Mouse (Mus musculus) adrenal gland, adult (tissue): ENCODE data around the gene Romo1.

Experiments
- DNase-seq, 2 experiments: peaks; one replicate each; pipeline ENCODE4 v3.0.0; 2022 to 2023; ENCODE audit warnings: low spot score in 1 of 2; ENCODE audit not compliant: inconsistent age in 2 of 2

Romo1 gene

GRCm38 (mm10) chr2:156179046-156179795 is 35.4 kb downstream of the Romo1 start:
- peak; percentile 82 to 94 for DNase-seq

- DNase-seq: no peak
Measured at GRCm38 (mm10) chr2:156179796-156180093, 35.9 kb downstream of the Romo1 start.

- DNase-seq: peak; percentile 100
Measured at GRCm38 (mm10) chr2:156180094-156180821, 36.4 kb downstream of the Romo1 start, which contains the start of gene Rbm39. TSS of gene Rbm39 (minus strand) at chr2:156180238.

- peak in 1 of 2 experiments; percentile 72 for DNase-seq
Measured at GRCm38 (mm10) chr2:156180824-156181590, 37.2 kb downstream of the Romo1 start.

GRCm38 (mm10) chr2:156181592-156181991 is 37.8 kb downstream of the Romo1 start:
- peak; percentile 31 to 66 for DNase-seq

- DNase-seq: peak; percentile 65 to 85
Measured at GRCm38 (mm10) chr2:156189241-156189640, 45.4 kb downstream of the Romo1 start.

- DNase-seq: peak; percentile 30 to 63
Measured at GRCm38 (mm10) chr2:156190004-156190896, 46.4 kb downstream of the Romo1 start.

- no peak for DNase-seq
Measured at GRCm38 (mm10) chr2:156191540-156191939, 47.7 kb downstream of the Romo1 start.

GRCm38 (mm10) chr2:156192068-156192467 is 48.2 kb downstream of the Romo1 start:
- DNase-seq: no peak

- DNase-seq: peak; percentile 46 to 74
Measured at GRCm38 (mm10) chr2:156193066-156193862, 49.4 kb downstream of the Romo1 start.

GRCm38 (mm10) chr2:156194571-156194970 is 50.7 kb downstream of the Romo1 start:
- peak; percentile 37 to 70 for DNase-seq
